Mouse (Mus musculus): ENCODE results near the gene Fkbp11.

DNA sequence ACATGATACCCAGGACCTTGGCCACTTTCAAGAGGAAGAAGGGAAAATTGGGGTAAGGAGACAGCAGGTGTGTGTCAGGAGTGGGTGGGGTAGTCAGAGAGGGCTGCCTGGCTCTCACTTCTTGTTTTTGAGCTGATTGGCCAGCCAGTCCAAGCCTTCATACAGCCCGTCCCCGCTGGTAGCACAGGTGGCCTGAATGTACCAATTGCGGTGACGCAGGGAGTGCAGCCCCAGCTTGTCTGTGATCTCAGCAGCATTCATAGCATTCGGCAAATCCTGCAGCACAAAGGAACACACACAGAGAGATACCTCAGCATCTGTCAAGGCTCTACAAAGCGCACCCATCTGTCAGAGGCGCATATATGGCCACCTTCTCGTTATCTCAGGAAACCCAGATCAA, 12.2 kb upstream of the Fkbp11 start:
- TF ChIP-seq CTCF (IDR thresholded peaks at IDR 0.05; ENCODE audit: low read depth, low read length) (no peak), POLR2A (IDR thresholded peaks at IDR 0.05; ENCODE audit: borderline replicate concordance, low read depth, low read length) (no peak)

Measured in bone marrow macrophage, adult 2 months (primary cell).